Mouse (Mus musculus) left cerebral cortex, adult 9 months (tissue): ENCODE results near the gene Cox7a2.
A peak's percentile ranks its signal among the peaks of the same experiment; 100 is the strongest.

Experiments
- DNase-seq, 2 experiments: peaks; one replicate each; pipeline ENCODE4 v3.0.0; 2022; ENCODE audit warnings: low spot score in 2 of 2

The Cox7a2 gene

GRCm38 (mm10) chr9:79735608-79736007, 24.1 kb downstream of the Cox7a2 start:
- DNase-seq, result no peak

DNA sequence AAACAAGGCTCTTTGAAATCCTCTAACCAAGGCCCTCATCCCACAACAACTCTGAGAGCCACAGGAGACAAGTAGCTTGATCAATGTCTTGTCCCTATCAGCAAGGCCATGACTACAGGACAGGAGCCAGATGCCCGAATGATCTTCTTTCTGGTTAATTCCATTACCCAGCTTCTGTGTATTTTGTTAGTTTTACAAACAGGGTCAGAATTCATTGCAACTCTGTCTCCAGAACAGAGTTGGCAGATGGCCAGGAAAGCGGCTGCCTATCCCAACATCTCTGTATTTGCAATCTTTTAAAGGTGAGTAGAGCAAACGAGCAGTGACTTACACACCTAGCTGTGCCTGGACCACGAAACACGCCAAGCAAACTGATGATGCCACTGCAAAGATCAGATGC, 29.4 kb downstream of the Cox7a2 start:
- no peak for DNase-seq

DNA sequence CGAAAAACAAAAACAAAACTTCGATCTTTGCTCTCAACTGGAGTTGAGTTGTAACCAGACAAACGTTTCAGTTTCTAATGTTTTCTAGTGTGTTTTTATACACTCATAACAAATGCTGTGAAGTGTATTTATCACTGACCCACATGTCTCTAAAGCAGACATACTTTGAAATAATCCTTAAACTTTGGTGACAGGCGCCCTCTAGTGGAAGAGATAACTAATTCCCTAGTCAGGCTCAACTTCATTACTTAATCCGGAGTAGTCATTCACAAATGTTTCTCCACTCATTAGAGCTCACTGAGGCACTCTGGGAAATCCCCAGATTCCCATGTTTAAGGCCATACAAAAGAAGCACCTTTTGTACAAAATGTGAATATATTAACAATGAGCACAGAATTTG, 36.6 kb downstream of the Cox7a2 start:
- DNase-seq, result peak in 1 of 2 experiments; percentile 37

DNA sequence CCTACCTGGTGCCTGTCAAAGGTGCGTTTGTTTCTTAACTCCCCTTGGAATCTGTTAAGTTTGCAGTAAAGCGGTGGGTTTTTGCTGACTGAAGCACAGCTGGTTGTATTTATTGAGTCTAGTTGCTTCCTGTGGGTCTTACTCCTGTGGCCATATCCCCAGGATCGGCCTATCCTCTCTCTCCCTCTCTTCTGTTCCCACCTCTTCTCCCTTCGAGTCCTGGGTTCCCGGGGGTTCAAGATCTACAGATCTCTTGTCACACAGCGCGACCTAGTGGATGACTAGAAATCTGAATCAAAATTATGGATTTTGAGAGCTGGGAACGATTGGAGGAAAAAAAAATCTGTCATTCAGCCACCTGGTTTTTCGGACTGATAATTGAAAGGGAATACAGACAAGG, 38.6 kb downstream of the Cox7a2 start:
- DNase-seq, result peak in 1 of 2 experiments; percentile 42

- no peak for DNase-seq
These were observed 39.5 kb downstream of the Cox7a2 start for GRCm38 (mm10) chr9:79720143-79720542.

DNA sequence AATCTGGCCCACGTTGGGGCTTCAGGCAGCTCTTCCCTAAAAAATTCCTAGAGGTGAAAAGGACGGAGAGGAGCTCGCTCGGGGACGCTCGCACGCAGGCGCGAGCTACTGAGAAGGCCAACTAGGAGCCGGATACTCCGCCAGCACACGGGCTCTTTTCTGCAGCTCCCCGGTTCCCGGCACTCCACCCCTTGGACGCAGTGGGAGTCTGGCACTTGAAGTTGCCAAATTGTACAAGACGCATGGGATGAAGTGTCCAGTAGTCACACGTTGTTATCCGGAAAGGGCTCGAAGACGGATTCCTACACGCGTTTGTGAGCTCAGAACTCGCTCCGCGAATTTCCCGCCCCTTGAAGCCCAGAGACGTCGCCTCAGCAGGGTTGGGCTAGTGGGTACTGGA, 40.2 kb downstream of the Cox7a2 start:
- DNase-seq, result no peak

GRCm38 (mm10) chr9:79718481-79719370, 41.0 kb downstream of the Cox7a2 start, which contains the start of gene Col12a1:
TSS of gene Col12a1 (minus strand) at chr9:79718831.
- DNase-seq, result peak in 1 of 2 experiments; percentile 13

DNA sequence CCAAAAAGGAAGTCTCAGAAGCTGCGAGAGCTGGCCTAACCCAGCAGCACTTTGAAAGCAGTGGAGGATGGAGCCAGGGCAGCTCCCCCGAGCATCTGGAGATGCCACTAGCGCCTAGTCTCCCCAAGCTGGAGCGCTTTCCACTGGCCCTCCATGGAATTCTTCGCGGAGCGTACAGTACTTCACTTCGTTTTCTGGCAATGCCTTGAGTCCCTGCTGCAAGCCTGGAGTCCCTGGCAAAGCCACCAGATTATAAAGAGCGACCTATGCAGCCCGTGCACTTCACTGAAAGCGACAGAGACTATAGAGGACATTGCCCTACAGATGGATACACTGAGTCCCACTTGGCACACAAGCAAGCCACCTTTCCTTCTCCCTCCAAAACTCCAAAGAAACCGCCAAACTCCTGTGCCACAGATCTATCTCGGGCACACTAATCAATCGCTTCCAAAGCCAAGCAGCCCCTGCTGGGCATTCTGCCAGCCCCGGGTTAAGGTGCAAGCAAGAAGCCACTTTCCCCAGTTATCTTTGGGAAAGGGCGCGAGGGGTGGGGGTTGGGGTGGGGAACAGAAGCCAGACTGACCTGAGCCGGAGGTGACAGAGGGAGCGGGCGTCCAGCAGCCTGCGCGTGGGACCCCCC, 41.7 kb downstream of the Cox7a2 start:
- no peak for DNase-seq

- peak in 1 of 2 experiments; percentile 80 for DNase-seq
These were observed 42.5 kb downstream of the Cox7a2 start for GRCm38 (mm10) chr9:79716909-79717835.

GRCm38 (mm10) chr9:79716496-79716895, 43.2 kb downstream of the Cox7a2 start:
- DNase-seq, result no peak

GRCm38 (mm10) chr9:79714471-79715045, 45.1 kb downstream of the Cox7a2 start:
- no peak for DNase-seq
